7 mouse cellular contexts compared by ENCODE assay signal in genomic region chr15:98092372-98093120, GRCm38 (mm10). TPM values are rescaled to one million over a fixed set of nuclear protein-coding genes. Genes with fewer than 3 reads are reported as not detected.
DNase-seq lines count a peak whose midpoint lies in the region; ATAC-seq and TF ChIP-seq lines count a peak whose summit lies in the region.

TSS of gene Pfkm (plus strand) at chr15:98092589.

- H3K9me3 ChIP-seq in midbrain, embryonic 15.5 days, result no peaks in the 10 kb centered on the region

- peak within 1 kb of the TSS; percentile 92 for H3K9ac ChIP-seq in midbrain, embryonic 15.5 days

- no peaks in the 10 kb centered on the region for H3K27me3 ChIP-seq in spleen, adult 2 months (ENCODE audit: control insufficient read depth, insufficient read depth, low read length)
- no peaks in the 10 kb centered on the region for H3K27me3 ChIP-seq in midbrain, embryonic 15.5 days (replicated peaks)

- ATAC-seq in midbrain, embryonic 15.5 days (replicated peaks), result peak; percentile 28; the same call in 1 of the 2 replicates

- no peaks in the 10 kb centered on the region for H3K36me3 ChIP-seq in spleen, adult 2 months (ENCODE audit: control insufficient read depth, insufficient read depth, low read length)
- no peaks in the 10 kb centered on the region for H3K36me3 ChIP-seq in midbrain, embryonic 15.5 days (replicated peaks)

- TF ChIP-seq CTCF in spleen, adult 2 months (IDR thresholded peaks at IDR 0.05; ENCODE audit: extremely low read depth, insufficient read depth, insufficient read length, insufficient replicate concordance), result no peak

- H3K4me3 ChIP-seq in spleen, adult 2 months (ENCODE audit: extremely low read depth, insufficient read depth, insufficient read length), result peak within 1 kb of the TSS; percentile 93
- H3K4me3 ChIP-seq in midbrain, embryonic 15.5 days, result peak within 1 kb of the TSS; percentile 79

- no peak for TF ChIP-seq POLR2A in spleen, adult 2 months (IDR thresholded peaks at IDR 0.05; ENCODE audit: low read depth, low read length)

- peak within 1 kb of the TSS; percentile 93 for H3K27ac ChIP-seq in spleen, adult 2 months (ENCODE audit: insufficient read depth, low read length)
- peak within 1 kb of the TSS; percentile 95 for H3K27ac ChIP-seq in midbrain, embryonic 15.5 days

- peaks cover 7% of the 10 kb centered on the region for H3K4me1 ChIP-seq in spleen, adult 2 months (ENCODE audit: control insufficient read depth, insufficient read depth, insufficient read length)
- H3K4me1 ChIP-seq in midbrain, embryonic 15.5 days, result peaks cover 24% of the 10 kb centered on the region

- WGBS in spleen, adult 2 months, result under 1% methylated on average over 30 of the region's 30 CpGs
- under 1% methylated on average over 30 of the region's 30 CpGs for WGBS in midbrain, embryonic 15.5 days

- H3K4me2 ChIP-seq in midbrain, embryonic 15.5 days, result peak within 1 kb of the TSS; percentile 74

- DNase-seq in spleen, adult 2 months (ENCODE audit: low read depth in 1 of 2, low spot score in 2 of 2), result no peak
- no peak for DNase-seq in spleen, postnatal 36 days (ENCODE audit: low spot score in 2 of 2)
- DNase-seq in embryo, embryonic 11.5 days (ENCODE audit: low read depth, low spot score), result peak; percentile 16
- no peak for DNase-seq in gonadal fat pad, adult 2 months (ENCODE audit: low read depth)
- DNase-seq in layer of hippocampus, postnatal 25 days (ENCODE audit: extremely low spot score in 1 of 2, low spot score in 1 of 2), result no peak
- no peak for DNase-seq in cerebellum, adult 18-20 months

RNA-seq across cellular contexts. Expression of gene Pfkm, which starts in this region (rescaled TPM):
- 6.4 and 7.8 TPM in 2 replicates for polyA plus RNA-seq in spleen, adult 2 months (2012; rRNA removed)
- polyA plus RNA-seq in gonadal fat pad, adult 2 months (2012; rRNA removed), result 24.0 and 24.4 TPM in 2 replicates
- 100 to 1,000 TPM; 348 to 370 TPM for total RNA-seq in layer of hippocampus, postnatal 25 days (2021)
- polyA plus RNA-seq in midbrain, embryonic 15.5 days (2015; fragmentation: Nextera tagmentation; extraction: Ambion mirVana), result 91.6 and 94.5 TPM in 2 replicates
